Mouse (Mus musculus): ENCODE results near the gene Cfdp1. TPM values are rescaled to one million over a fixed set of nuclear protein-coding genes. Genes with fewer than 3 reads are reported as not detected.

Cfdp1 gene
- polyA plus RNA-seq (2014; fragmentation: Illumina TruSeq; extraction: RNeasy Lipid Tissue Mini Kit (QIAGEN cat#74804); ENCODE audit: low read depth, low replicate concordance), result 55.0 TPM

GRCm38 (mm10) chr8:111853861-111854501 is at the start of gene Cfdp1:
Cfdp1 (minus strand) TSS chr8:111854291.

GRCm38 (mm10) chr8:111876355-111876948 is 22.4 kb upstream of the Cfdp1 start, which contains the start of gene Tmem170:
Tmem170 (minus strand) TSS chr8:111876750.

DNA sequence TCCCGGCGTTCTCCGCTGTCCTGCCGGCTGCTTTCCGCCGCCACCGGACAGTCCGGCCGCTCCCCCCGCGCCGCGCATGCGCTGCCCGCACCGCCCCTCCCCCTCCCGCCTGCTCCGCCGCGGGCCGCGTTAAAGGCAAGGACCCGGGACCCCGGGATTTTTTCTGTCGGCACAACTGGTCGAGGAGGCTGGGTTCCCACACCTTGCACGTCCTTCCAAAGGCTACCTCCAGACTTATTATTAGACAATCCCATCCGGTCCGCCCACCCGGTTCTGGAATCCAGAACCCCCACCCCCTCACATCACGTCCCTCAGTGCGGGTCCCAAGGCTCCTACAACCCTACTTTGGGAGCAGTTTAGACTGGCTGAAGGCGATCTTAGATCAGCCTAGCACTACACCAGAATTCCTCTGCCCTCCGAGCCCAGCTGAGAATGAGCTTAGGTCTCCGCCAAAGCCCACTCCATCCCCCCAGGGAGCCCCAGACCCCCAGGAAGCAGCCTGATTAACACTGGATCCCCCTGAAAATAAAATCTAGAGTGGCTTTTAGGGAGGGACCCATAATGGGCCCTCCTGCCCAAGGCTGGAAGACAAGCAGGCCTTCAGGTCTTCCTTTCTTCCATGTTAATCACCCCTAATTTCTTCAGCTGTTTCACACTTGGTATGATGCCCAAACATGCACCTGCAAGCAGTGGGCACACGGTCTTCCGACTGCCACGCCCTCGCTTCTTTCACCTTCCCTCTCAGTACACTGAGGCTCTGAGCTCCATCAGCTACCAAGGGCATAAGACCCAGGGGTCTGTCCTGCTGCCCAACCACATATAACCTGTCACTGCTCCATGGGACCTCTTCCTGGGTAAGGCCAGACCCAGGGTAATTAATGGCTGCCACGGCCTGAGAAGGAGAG is 110.0 kb downstream of the Cfdp1 start, which contains the start of gene Bcar1:
Gene Bcar1 (minus strand): TSS at position 18 of the 905 bp plus-strand sequence.

Other genes with a start within 250 kb of the Cfdp1 start
- 48.5 TPM for gene Ldhd, start 223.9 kb downstream of the Cfdp1 start, polyA plus RNA-seq (2014; fragmentation: Illumina TruSeq; extraction: RNeasy Lipid Tissue Mini Kit (QIAGEN cat#74804); ENCODE audit: low read depth, low replicate concordance)
- 11.2 TPM for gene Zfp1, start 210.9 kb downstream of the Cfdp1 start, polyA plus RNA-seq (2014; fragmentation: Illumina TruSeq; extraction: RNeasy Lipid Tissue Mini Kit (QIAGEN cat#74804); ENCODE audit: low read depth, low replicate concordance)
- gene Ctrb1, start 163.3 kb downstream of the Cfdp1 start, polyA plus RNA-seq (2014; fragmentation: Illumina TruSeq; extraction: RNeasy Lipid Tissue Mini Kit (QIAGEN cat#74804); ENCODE audit: low read depth, low replicate concordance), result not detected
- gene Bcar1, start 110.5 kb downstream of the Cfdp1 start, polyA plus RNA-seq (2014; fragmentation: Illumina TruSeq; extraction: RNeasy Lipid Tissue Mini Kit (QIAGEN cat#74804); ENCODE audit: low read depth, low replicate concordance), result 14.6 TPM
- gene Tmem170, start 22.5 kb upstream of the Cfdp1 start, polyA plus RNA-seq (2014; fragmentation: Illumina TruSeq; extraction: RNeasy Lipid Tissue Mini Kit (QIAGEN cat#74804); ENCODE audit: low read depth, low replicate concordance), result 2.2 TPM
- not detected for gene Chst5, start 56.2 kb upstream of the Cfdp1 start, polyA plus RNA-seq (2014; fragmentation: Illumina TruSeq; extraction: RNeasy Lipid Tissue Mini Kit (QIAGEN cat#74804); ENCODE audit: low read depth, low replicate concordance)
- 2.2 TPM for gene Tmem231, start 79.6 kb upstream of the Cfdp1 start, polyA plus RNA-seq (2014; fragmentation: Illumina TruSeq; extraction: RNeasy Lipid Tissue Mini Kit (QIAGEN cat#74804); ENCODE audit: low read depth, low replicate concordance)
- 131 TPM for gene Gabarapl2, start 86.4 kb upstream of the Cfdp1 start, polyA plus RNA-seq (2014; fragmentation: Illumina TruSeq; extraction: RNeasy Lipid Tissue Mini Kit (QIAGEN cat#74804); ENCODE audit: low read depth, low replicate concordance)
- 3.6 TPM for gene Adat1, start 138.0 kb upstream of the Cfdp1 start, polyA plus RNA-seq (2014; fragmentation: Illumina TruSeq; extraction: RNeasy Lipid Tissue Mini Kit (QIAGEN cat#74804); ENCODE audit: low read depth, low replicate concordance)
- 100.0 TPM for gene Kars, start 157.0 kb upstream of the Cfdp1 start, polyA plus RNA-seq (2014; fragmentation: Illumina TruSeq; extraction: RNeasy Lipid Tissue Mini Kit (QIAGEN cat#74804); ENCODE audit: low read depth, low replicate concordance)
- gene Terf2ip, start 157.1 kb upstream of the Cfdp1 start, polyA plus RNA-seq (2014; fragmentation: Illumina TruSeq; extraction: RNeasy Lipid Tissue Mini Kit (QIAGEN cat#74804); ENCODE audit: low read depth, low replicate concordance), result 12.8 TPM
- gene Gm6793, start 160.7 kb upstream of the Cfdp1 start, polyA plus RNA-seq (2014; fragmentation: Illumina TruSeq; extraction: RNeasy Lipid Tissue Mini Kit (QIAGEN cat#74804); ENCODE audit: low read depth, low replicate concordance), result not detected